Mouse (Mus musculus) heart, embryonic 13.5 days (tissue): ENCODE measurements around the gene Wfdc5. TPM values are rescaled to one million over a fixed set of nuclear protein-coding genes. Genes with fewer than 3 reads are reported as not detected.

Source experiments
- ATAC-seq: fragments of 200-750 bp; cut with Nextera tagmentation; 2 replicates; pipeline ENCODE4 v1.8.0; 2017; ENCODE audit warnings: moderate TSS enrichment; ENCODE audit not compliant: insufficient number of reproducible peaks, low FRiP score, low TSS enrichment; ENCODE audit errors: extremely low read depth
- H3K27ac ChIP-seq: fragments of 300-500 bp; sonication (generic); replicated peaks from 2 replicates; pipeline ENCODE4 v1.5.1; 2015; ENCODE audit warnings: moderate library complexity, mild to moderate bottlenecking, inconsistent platforms
- H3K27me3 ChIP-seq: fragments of 300-500 bp; sonication (generic); replicated peaks from 2 replicates; pipeline ENCODE4 v1.6.1; 2015; ENCODE audit warnings: mild to moderate bottlenecking, inconsistent platforms
- H3K36me3 ChIP-seq: fragments of 300-500 bp; sonication (generic); 2 replicates; pipeline ENCODE4 v1.6.1; 2015; ENCODE audit warnings: mild to moderate bottlenecking, inconsistent platforms
- H3K4me1 ChIP-seq: fragments of 300-500 bp; sonication (generic); 2 replicates; pipeline ENCODE4 v1.6.1; 2015; ENCODE audit warnings: inconsistent platforms
- H3K4me2 ChIP-seq: fragments of 300-500 bp; sonication (generic); 2 replicates; pipeline ENCODE4 v1.6.1; 2015; ENCODE audit warnings: inconsistent platforms, mild to moderate bottlenecking, moderate library complexity
- H3K4me3 ChIP-seq: fragments of 300-500 bp; sonication (generic); 2 replicates; pipeline ENCODE4 v1.5.1; 2015; ENCODE audit warnings: moderate library complexity, mild to moderate bottlenecking, inconsistent platforms
- H3K9ac ChIP-seq: fragments of 300-500 bp; sonication (generic); 2 replicates; pipeline ENCODE4 v1.6.1; 2015; ENCODE audit warnings: inconsistent platforms, mild to moderate bottlenecking, moderate library complexity
- H3K9me3 ChIP-seq: fragments of 300-500 bp; sonication (generic); 2 replicates; pipeline ENCODE4 v1.6.1; 2016; ENCODE audit warnings: inconsistent platforms
- WGBS: fragments of 180-500 bp; shearing (Covaris S2); methylation state at CpG from one replicate; pipeline ENCODE4 v1.1.7; 2015; ENCODE audit warnings: mixed read lengths; 5-methylcytosine and 5-hydroxymethylcytosine counted together
- polyA plus RNA-seq: library from polyadenylated mRNA; unstranded; fragments of >200 nt; fragmentation: Nextera tagmentation; extraction: Ambion mirVana; gene quantifications from 2 replicates; pipeline ENCODE4 v1.2.1, GENCODE M21; 2015

Gene Wfdc5
- polyA plus RNA-seq, 1 experiment from 2014 or later, result not detected

- Histone ChIP-seq H3K27me3 (no peaks in the 10 kb centered on the region), H3K36me3 (peaks cover 31% of the 10 kb centered on the region), H3K9ac (no peak overlapping the region), H3K4me2 (no peak overlapping the region), H3K4me1 (no peaks in the 10 kb centered on the region), H3K4me3 (no peak overlapping the region), H3K9me3 (no peaks in the 10 kb centered on the region), H3K27ac (no peak overlapping the region)
- ATAC-seq, result no peak
- WGBS, result 91% methylated on average over 2 of the region's 2 CpGs
Measured at GRCm38 (mm10) chr2:164127297-164127696, 55.2 kb downstream of the Wfdc5 start.

DNA sequence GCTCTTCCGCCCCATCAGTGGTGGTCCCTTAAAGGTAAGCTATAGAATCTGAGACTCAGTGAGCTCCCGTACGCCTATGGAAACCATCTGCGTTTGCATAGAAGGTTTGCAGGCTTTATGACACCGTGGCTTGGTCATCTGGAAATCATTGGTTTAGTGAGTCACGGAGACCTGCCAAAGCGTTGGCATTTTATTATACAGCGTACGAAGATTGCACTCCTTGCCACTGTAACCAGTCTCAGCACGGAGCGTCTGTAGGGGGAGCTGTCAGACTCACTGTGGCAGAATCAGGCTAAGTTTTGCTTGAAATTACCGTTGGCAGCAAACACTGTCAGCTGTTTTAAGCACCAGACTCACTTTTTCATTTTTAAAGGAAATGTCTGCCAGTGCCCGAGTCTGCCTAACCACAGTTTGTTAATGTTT, 56.0 kb downstream of the Wfdc5 start:
- Histone ChIP-seq H3K4me1 (no peaks in the 10 kb centered on the region), H3K36me3 (peaks cover 38% of the 10 kb centered on the region), H3K9me3 (no peaks in the 10 kb centered on the region), H3K9ac (no peak overlapping the region), H3K27ac (no peak overlapping the region), H3K27me3 (no peaks in the 10 kb centered on the region), H3K4me2 (no peak overlapping the region), H3K4me3 (no peak overlapping the region)
- ATAC-seq, result no peak
- WGBS, result 79% methylated on average over 13 of the region's 13 CpGs

Other genes with a start within 250 kb of the Wfdc5 start
- 225 and 236 TPM in 2 replicates for gene Ywhab, start 187.8 kb downstream of the Wfdc5 start, polyA plus RNA-seq
- gene Pabpc1l, start 157.3 kb downstream of the Wfdc5 start, polyA plus RNA-seq, result 0.83 and 0.98 TPM in 2 replicates
- 14.0 and 14.2 TPM in 2 replicates for gene Stk4, start 112.4 kb downstream of the Wfdc5 start, polyA plus RNA-seq
- gene Tomm34, start 111.6 kb downstream of the Wfdc5 start, polyA plus RNA-seq, result 52.7 and 53.9 TPM in 2 replicates
- 0.21 and 0.29 TPM in 2 replicates for gene Kcns1, start 11.6 kb downstream of the Wfdc5 start, polyA plus RNA-seq
- not detected in 2 replicates for gene Wfdc12, start 7.9 kb upstream of the Wfdc5 start, polyA plus RNA-seq
- not detected in 2 replicates for gene Wfdc15a, start 17.4 kb upstream of the Wfdc5 start, polyA plus RNA-seq
- 0.33 TPM in 1 of 2 replicates, not detected in the other for gene Wfdc15b, start 38.9 kb upstream of the Wfdc5 start, polyA plus RNA-seq
- not detected in 2 replicates for gene Svs2, start 55.7 kb upstream of the Wfdc5 start, polyA plus RNA-seq
- gene Svs3b, start 73.9 kb upstream of the Wfdc5 start, polyA plus RNA-seq, result not detected in 2 replicates
- not detected in 2 replicates for gene Svs4, start 95.7 kb upstream of the Wfdc5 start, polyA plus RNA-seq
- gene Svs3a, start 106.5 kb upstream of the Wfdc5 start, polyA plus RNA-seq, result not detected in 2 replicates
- gene Svs6, start 134.0 kb upstream of the Wfdc5 start, polyA plus RNA-seq, result not detected in 2 replicates
- gene Svs5, start 150.0 kb upstream of the Wfdc5 start, polyA plus RNA-seq, result not detected in 2 replicates
- 0.90 and 1.8 TPM in 2 replicates for gene Slpi, start 206.4 kb upstream of the Wfdc5 start, polyA plus RNA-seq
- 0.21 and 0.23 TPM in 2 replicates for gene Rbpjl, start 220.4 kb upstream of the Wfdc5 start, polyA plus RNA-seq
- gene Matn4, start 222.4 kb upstream of the Wfdc5 start, polyA plus RNA-seq, result 5.2 and 7.7 TPM in 2 replicates